Mouse (Mus musculus): Measurements from ENCODE around the gene Abi2. TPM values are rescaled to one million over a fixed set of nuclear protein-coding genes. Genes with fewer than 3 reads are reported as not detected.

Abi2 gene
- 65.4 and 89.2 TPM in 2 replicates for polyA plus RNA-seq (2012; rRNA removed)

DNA sequence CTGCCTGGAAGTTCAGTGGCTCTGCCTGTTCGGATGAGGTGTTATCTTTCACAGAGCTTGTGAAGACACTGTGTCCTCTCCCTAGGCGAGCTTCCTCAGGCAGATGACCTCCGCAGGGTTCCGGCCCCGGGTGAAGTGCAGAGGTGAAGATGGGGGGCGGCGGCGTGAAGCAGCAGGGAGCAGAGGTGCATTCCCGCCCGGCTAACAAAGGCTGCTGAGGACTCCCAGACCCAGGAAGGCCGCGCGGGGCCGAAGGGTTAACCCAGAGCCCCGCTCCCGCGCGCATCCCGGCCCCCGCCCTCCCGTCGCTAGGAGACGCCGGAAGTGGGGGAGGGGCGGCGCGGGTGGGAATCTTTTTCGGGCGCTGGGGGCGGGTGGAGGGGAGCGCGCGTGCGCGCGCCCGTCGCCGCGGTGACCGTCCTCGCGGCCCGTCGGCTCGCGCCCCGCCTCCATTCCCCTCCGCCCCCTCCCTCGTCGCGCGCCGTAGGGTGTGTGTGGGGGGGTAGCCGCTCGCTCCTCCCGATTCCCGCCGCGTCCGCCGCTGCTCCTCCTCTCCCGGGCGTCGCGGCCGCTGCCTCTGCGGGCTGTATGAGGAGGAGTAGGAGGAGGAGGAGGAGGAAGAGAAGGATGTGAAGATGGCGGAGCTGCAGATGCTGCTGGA lies at the start of gene Abi2:
Gene Abi2, plus strand, starts transcription at position 452 of the 661 bp plus-strand sequence.
- TF ChIP-seq CTCF (IDR thresholded peaks at IDR 0.05; ENCODE audit: borderline replicate concordance, extremely low read depth, insufficient read depth, insufficient read length) (no peak), POLR2A (IDR thresholded peaks at IDR 0.05; ENCODE audit: borderline replicate concordance, extremely low read depth, insufficient read depth, insufficient read length, poor library complexity, severe bottlenecking) (peak; percentile 55)
- DNase-seq (ENCODE audit: low read depth), result peak; percentile 97

DNA sequence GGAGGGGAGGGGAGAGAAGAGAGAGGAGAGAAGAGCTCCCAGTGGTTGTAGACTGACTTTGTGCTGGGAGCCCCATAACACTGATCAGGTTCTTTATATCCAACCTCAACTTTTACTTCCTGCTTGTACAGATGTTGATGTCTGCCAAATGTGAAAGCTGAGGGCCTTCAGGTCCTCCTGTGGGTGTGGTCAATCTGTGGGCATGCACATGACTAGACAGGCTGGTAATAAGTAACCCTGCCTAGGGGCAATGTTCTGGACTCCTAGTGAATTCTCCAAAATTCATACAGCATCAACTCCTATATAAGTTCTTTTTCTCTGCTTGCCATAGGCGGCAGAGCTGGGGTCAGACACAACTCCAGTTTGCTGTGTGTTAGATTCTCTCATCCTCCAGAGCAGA lies 47.8 kb upstream of the Abi2 start:
- no peak for TF ChIP-seq POLR2A (IDR thresholded peaks at IDR 0.05; ENCODE audit: borderline replicate concordance, extremely low read depth, insufficient read depth, insufficient read length, poor library complexity, severe bottlenecking)
- no peak for TF ChIP-seq CTCF (IDR thresholded peaks at IDR 0.05; ENCODE audit: borderline replicate concordance, extremely low read depth, insufficient read depth, insufficient read length)
- DNase-seq (ENCODE audit: low read depth), result no peak

DNA sequence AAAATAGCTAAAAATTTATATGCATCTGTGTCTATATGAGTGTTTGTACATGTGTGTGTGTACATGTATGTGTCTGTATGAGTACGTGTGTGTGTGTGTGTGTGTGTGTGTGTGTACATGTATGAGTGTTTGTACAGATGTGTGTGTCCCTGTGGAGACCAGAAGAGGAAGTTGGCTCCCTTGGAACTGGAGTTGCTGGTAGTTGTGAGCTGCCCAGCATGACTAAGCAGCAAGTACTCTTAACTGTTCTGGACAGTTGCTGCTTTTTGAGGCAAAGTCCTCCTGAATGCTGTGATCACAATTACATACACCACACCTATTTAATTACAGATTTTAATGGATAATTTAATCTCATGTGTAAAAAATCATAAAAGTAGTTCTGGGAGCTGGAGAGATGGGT lies 32.9 kb upstream of the Abi2 start:
- TF ChIP-seq POLR2A (IDR thresholded peaks at IDR 0.05; ENCODE audit: borderline replicate concordance, extremely low read depth, insufficient read depth, insufficient read length, poor library complexity, severe bottlenecking) (no peak), CTCF (IDR thresholded peaks at IDR 0.05; ENCODE audit: borderline replicate concordance, extremely low read depth, insufficient read depth, insufficient read length) (no peak)
- DNase-seq (ENCODE audit: low read depth), result no peak

DNA sequence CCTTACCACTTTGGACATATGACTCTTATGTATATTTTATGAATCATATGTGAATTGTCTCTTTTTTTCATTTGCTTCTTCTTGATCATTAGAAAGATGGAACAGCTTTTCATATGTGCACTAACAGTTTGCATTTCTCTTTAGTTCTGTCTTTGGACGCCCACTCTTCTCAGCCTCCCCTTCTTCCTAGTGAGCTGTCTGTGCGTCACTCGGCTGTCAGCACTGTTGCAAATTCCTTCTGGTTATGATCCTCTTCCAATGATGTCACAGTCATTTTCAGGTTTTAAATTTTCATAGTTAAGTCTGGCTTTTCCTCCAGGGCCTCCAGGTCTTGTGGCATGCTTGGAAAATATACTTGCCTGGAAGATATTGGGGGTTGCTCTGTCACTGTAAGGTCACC lies 27.5 kb upstream of the Abi2 start:
- DNase-seq (ENCODE audit: low read depth), result no peak
- TF ChIP-seq CTCF (IDR thresholded peaks at IDR 0.05; ENCODE audit: borderline replicate concordance, extremely low read depth, insufficient read depth, insufficient read length), result no peak
- TF ChIP-seq POLR2A (IDR thresholded peaks at IDR 0.05; ENCODE audit: borderline replicate concordance, extremely low read depth, insufficient read depth, insufficient read length, poor library complexity, severe bottlenecking), result no peak

DNA sequence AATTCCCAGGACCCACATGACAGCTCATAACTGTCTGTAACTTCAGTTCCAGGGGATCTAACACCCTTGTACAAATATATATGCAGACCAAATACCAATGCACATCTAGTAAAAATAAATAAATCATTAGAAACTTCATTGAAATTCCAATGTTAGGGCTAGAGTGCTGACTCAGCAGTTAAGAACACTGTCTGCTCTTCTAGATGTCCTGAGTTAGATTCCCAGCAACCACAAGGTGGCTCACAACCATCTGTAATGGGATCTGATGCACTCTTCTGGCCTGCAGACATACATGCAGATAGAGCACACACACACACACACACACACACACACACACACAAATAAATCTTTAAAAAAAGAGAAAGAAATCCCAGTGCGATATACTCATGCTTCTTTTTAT lies 4.6 kb upstream of the Abi2 start:
- TF ChIP-seq POLR2A (IDR thresholded peaks at IDR 0.05; ENCODE audit: borderline replicate concordance, extremely low read depth, insufficient read depth, insufficient read length, poor library complexity, severe bottlenecking), result no peak
- TF ChIP-seq CTCF (IDR thresholded peaks at IDR 0.05; ENCODE audit: borderline replicate concordance, extremely low read depth, insufficient read depth, insufficient read length), result peak; percentile 17; the same call in 1 of the 2 replicates
- DNase-seq (ENCODE audit: low read depth), result peak; percentile 45

DNA sequence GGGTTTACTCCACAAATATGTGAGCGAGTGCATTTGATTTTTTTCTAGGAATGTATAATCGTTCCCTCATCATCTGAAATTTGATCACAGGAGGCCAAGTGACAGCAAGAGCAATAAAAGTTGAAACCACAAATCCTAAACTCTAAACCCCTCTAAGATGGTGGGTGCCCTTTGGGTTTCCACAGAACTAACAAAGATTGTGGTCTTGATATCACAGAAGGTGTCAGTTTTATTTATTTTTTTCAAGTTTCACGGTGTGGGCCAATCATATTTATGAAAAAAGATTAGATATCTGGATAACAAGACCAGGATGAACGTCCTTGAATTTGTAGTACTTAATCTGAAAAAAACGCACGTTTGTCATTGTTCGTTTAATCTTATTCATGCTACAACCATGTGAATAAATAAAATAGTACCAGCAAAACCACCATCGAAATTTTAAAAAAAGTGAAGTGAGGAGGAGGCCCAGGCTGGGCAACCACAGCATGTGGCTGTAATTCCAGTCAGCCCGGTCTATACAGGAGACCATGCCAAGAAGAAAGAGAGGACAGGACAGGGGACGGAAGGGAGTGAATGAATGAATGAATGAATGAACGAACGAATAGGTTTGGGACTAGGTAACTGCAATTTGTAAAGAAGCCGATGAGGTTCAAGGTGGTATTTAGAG lies 785 bp upstream of the Abi2 start:
- no peak for DNase-seq (ENCODE audit: low read depth)
- no peak for TF ChIP-seq POLR2A (IDR thresholded peaks at IDR 0.05; ENCODE audit: borderline replicate concordance, extremely low read depth, insufficient read depth, insufficient read length, poor library complexity, severe bottlenecking)
- TF ChIP-seq CTCF (IDR thresholded peaks at IDR 0.05; ENCODE audit: borderline replicate concordance, extremely low read depth, insufficient read depth, insufficient read length), result no peak

DNA sequence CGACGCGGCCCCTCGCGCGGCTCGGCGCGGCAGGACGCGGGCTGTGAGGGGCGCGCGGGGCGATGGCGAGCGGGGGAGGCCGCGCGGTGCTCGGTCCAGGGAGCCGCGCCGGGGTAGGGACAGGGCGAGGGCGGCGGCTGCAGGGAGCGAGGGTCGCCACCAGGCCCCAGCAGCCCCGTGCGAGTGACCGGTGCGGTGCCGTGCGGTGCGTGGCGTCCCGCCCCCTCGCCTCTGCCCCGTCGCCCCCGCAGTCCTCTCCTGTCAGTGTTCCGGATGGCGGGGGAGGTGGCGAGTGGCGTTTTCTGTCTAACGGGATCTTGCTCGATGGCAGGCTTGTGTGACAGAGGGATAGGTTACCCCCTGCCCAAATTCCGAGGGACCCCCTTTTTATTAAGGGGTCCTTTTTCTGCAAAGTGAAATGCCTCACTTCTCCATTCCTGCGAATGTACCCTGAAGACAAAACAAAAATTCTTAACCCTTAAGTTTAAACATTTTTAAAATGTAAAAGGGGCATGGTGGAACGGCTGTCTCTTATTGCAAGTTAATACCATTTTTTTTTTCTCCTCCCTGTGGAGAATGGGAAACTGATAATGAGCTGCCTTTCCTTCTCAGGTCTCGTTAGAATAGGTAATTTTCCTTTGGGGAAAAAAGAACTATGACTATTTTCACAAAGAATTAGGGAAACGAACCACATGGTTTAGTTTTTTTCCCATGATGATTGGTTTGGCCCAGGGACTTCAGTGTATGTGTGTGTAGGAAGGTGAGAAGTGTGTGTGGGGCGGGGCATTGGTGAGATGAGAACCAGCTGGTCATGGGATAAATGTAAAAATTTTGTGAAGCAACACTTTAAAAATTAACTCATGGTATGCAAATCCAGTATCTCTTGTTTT lies 754 bp downstream of the Abi2 start:
- TF ChIP-seq CTCF (IDR thresholded peaks at IDR 0.05; ENCODE audit: borderline replicate concordance, extremely low read depth, insufficient read depth, insufficient read length) (no peak), POLR2A (IDR thresholded peaks at IDR 0.05; ENCODE audit: borderline replicate concordance, extremely low read depth, insufficient read depth, insufficient read length, poor library complexity, severe bottlenecking) (0 out of 2 replicates have a peak, but pooled peaks have one; percentile 10)
- peak; percentile 62 for DNase-seq (ENCODE audit: low read depth)

DNA sequence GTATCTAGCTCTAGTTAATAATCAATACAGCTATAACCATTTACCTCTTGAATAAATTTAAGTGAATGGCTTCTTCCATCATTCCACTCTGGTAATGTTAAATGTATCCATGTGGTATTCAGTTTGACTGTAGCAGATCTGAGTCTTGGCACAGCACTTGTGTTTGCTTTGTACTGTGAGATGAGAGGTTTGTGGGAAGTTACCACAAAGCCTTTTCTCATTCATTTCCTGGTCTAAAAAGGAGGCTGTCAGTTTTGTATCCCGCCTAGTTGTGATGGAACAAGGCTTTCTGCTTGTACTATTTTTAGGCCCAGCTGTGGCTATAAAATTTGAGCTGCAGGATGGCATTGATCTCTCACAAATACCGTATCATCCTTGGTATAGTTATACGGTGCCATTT lies 7.3 kb downstream of the Abi2 start:
- TF ChIP-seq CTCF (IDR thresholded peaks at IDR 0.05; ENCODE audit: borderline replicate concordance, extremely low read depth, insufficient read depth, insufficient read length) (no peak), POLR2A (IDR thresholded peaks at IDR 0.05; ENCODE audit: borderline replicate concordance, extremely low read depth, insufficient read depth, insufficient read length, poor library complexity, severe bottlenecking) (no peak)
- peak; percentile 51 for DNase-seq (ENCODE audit: low read depth)

DNA sequence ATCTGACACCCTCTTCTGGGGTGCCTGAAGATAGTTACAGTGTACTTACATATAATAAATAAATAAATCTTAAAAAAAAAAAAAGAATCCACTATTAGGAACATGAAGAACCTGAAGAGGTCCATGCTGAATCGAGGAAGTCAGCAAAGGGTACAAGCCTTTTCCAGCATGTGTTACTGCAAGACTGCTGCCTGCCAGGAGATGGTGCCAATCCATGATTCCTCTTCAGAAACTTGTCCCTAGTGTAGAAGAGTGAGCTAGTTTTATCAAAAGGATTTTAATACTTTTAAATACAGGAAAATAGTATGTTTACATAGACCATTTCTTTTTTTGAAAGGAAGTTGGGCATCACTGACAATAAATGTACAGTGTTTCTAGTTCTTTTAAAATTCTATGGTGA lies 14.5 kb downstream of the Abi2 start:
- DNase-seq (ENCODE audit: low read depth), result no peak
- TF ChIP-seq POLR2A (IDR thresholded peaks at IDR 0.05; ENCODE audit: borderline replicate concordance, extremely low read depth, insufficient read depth, insufficient read length, poor library complexity, severe bottlenecking) (no peak), CTCF (IDR thresholded peaks at IDR 0.05; ENCODE audit: borderline replicate concordance, extremely low read depth, insufficient read depth, insufficient read length) (no peak; the same call in 1 of the 2 replicates)

DNA sequence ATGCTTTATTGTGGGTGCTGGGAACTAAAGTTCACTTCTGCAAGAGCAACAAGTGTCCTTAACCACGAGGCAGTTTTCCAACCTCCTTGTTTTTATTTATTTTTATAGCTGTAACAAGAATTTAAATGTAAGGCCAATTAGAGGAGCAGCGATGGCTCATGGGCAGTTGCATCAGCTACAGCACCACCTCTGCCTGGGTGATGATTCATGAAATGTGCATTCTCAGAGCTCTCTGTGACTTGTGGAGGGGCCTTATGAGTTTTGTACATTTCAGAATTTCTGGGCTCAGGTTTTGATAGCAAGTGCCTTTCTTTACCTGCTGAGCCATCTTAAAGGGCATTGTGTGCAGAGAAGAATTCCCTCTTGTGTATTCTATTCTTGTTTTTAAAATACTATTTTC lies 18.9 kb downstream of the Abi2 start:
- no peak for DNase-seq (ENCODE audit: low read depth)
- TF ChIP-seq CTCF (IDR thresholded peaks at IDR 0.05; ENCODE audit: borderline replicate concordance, extremely low read depth, insufficient read depth, insufficient read length) (no peak), POLR2A (IDR thresholded peaks at IDR 0.05; ENCODE audit: borderline replicate concordance, extremely low read depth, insufficient read depth, insufficient read length, poor library complexity, severe bottlenecking) (no peak)

DNA sequence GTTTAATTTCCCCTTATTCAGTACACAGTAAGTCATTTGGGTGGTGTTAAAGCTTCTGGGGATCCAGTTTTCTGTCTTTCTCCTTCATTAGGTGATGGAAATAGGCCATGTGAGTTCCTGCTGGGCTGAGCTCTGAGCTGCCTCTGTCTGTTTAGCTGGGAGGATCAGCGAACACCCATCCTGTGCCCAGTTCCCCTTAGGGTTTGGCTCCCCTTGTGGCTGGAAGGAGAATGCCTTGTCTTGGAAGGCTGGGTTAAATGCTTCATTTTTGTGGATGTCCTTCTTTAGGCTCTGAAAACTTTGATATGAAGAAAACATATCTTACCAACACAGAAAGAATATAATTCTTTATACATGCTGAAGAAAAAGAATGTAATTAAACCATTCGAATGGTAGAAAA lies 19.5 kb downstream of the Abi2 start:
- DNase-seq (ENCODE audit: low read depth), result peak; percentile 48
- TF ChIP-seq POLR2A (IDR thresholded peaks at IDR 0.05; ENCODE audit: borderline replicate concordance, extremely low read depth, insufficient read depth, insufficient read length, poor library complexity, severe bottlenecking) (no peak), CTCF (IDR thresholded peaks at IDR 0.05; ENCODE audit: borderline replicate concordance, extremely low read depth, insufficient read depth, insufficient read length) (peak; percentile 69)
